Mouse (Mus musculus) erythroblast, embryonic 14.5 days (primary cell): ENCODE data around the gene Plagl1.

Source experiments
- GATA1 ChIP-seq: IDR thresholded peaks from 2 replicates; pipeline ENCODE4 v1.6.1; 2012; ENCODE audit warnings: low read length, inconsistent platforms, mixed read lengths
- TAL1 ChIP-seq: IDR thresholded peaks from 3 replicates; pipeline ENCODE4 v1.6.1; 2012; ENCODE audit warnings: low read length, inconsistent platforms, mixed read lengths

- TF ChIP-seq TAL1 (no peak), GATA1 (no peak)
Observed at GRCm38 (mm10) chr10:13092996-13093395, 32.7 kb downstream of the Plagl1 start.
